8 mouse cellular contexts compared by ENCODE assay signal in the genomic region with DNA sequence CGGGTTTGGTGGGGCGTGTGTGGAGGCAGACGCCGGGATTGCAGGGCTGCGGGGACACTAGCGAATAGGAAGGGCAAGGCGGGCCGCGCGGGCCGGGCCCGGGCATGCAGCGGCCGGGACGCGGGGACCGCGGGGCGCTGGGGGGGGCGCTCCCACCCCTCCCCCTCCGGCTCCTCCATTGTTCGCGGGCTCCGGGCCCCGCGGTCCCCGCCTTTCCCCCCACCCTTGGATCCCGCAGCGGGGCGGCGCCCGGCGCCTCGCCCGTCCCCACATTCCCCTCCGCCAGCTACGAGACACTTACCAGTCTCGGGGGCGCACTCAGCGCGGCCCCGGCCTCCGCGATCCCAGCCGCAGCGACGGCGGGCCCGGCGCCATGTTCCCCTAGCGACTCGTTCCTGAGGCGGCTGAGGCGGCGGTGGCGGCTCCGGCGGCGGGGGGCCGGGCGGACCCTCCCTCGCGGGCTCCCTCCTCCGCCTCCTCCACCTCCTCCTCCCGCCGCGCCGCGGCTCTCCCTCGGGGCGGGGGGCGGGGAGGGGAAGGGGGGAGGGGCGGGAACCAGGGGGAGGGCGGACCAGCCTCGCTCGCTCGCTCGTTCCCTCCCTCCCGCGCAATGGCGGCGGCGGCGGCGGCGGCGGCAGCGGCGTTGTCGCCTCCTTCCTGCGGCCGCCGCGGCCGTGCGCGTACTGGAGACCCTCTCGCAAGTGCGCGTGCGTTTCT. TPM values are rescaled to one million over a fixed set of nuclear protein-coding genes. Genes with fewer than 3 reads are reported as not detected.
DNase-seq lines count a peak whose midpoint lies in the region; ATAC-seq and TF ChIP-seq lines count a peak whose summit lies in the region.

No protein-coding gene starts in this region.

- peak overlapping the region; percentile 67 for H3K4me2 ChIP-seq in lung, embryonic 14.5 days
- H3K4me2 ChIP-seq in forebrain, embryonic 14.5 days (ENCODE audit: low read length) = peak overlapping the region; percentile 93
- peak overlapping the region; percentile 80 for H3K4me2 ChIP-seq in hindbrain, embryonic 11.5 days (replicated peaks; ENCODE audit: low read depth, low read length)
- H3K4me2 ChIP-seq in limb, embryonic 13.5 days (replicated peaks) = peak overlapping the region; percentile 95
- H3K4me2 ChIP-seq in midbrain, embryonic 15.5 days = peak overlapping the region; percentile 86

- peak overlapping the region; percentile 94 for H3K4me3 ChIP-seq in lung, embryonic 14.5 days (ENCODE audit: low read depth, low read length)
- H3K4me3 ChIP-seq in forebrain, embryonic 14.5 days (ENCODE audit: low read depth, low read length) = peak overlapping the region; percentile 87
- peak overlapping the region; percentile 87 for H3K4me3 ChIP-seq in hindbrain, embryonic 11.5 days (ENCODE audit: low read depth, low read length)
- H3K4me3 ChIP-seq in limb, embryonic 13.5 days = peak overlapping the region; percentile 86
- peak overlapping the region; percentile 90 for H3K4me3 ChIP-seq in midbrain, embryonic 15.5 days

- ATAC-seq in lung, embryonic 14.5 days (ENCODE audit: insufficient read depth) = peak; percentile 17
- peak; percentile 47 for ATAC-seq in forebrain, embryonic 14.5 days
- ATAC-seq in hindbrain, embryonic 11.5 days (ENCODE audit: low FRiP score) = peak; percentile 55
- peak; percentile 6 for ATAC-seq in limb, embryonic 13.5 days (ENCODE audit: low FRiP score, low read depth)
- ATAC-seq in midbrain, embryonic 15.5 days (replicated peaks) = peak; percentile 15

- peak; percentile 84 for DNase-seq in lung, embryonic 14.5 days
- no peak for DNase-seq in lung, postnatal 10 days
- DNase-seq in c-Kit-positive CD71-positive TER-119-negative erythroid progenitor cells, embryonic 14.5 days (ENCODE audit: low read depth) = peak; percentile 34
- peak; percentile 80 for DNase-seq in forebrain, embryonic 14.5 days (ENCODE audit: low spot score)
- peak; percentile 71 for DNase-seq in hindbrain, embryonic 11.5 days (ENCODE audit: low spot score)
- peak; percentile 79 for DNase-seq in testis, postnatal 10 days (ENCODE audit: low spot score)

- H3K27ac ChIP-seq in lung, embryonic 14.5 days (ENCODE audit: low read depth) = peak overlapping the region; percentile 100
- peak overlapping the region; percentile 100 for H3K27ac ChIP-seq in forebrain, embryonic 14.5 days (ENCODE audit: low read depth, low read length)
- peak overlapping the region; percentile 99 for H3K27ac ChIP-seq in hindbrain, embryonic 11.5 days (ENCODE audit: low read depth, low read length)
- peak overlapping the region; percentile 100 for H3K27ac ChIP-seq in limb, embryonic 13.5 days
- peak overlapping the region; percentile 99 for H3K27ac ChIP-seq in midbrain, embryonic 15.5 days

- no peaks in the 10 kb centered on the region for H3K9me3 ChIP-seq in lung, embryonic 14.5 days (ENCODE audit: low read depth, low read length)
- no peaks in the 10 kb centered on the region for H3K9me3 ChIP-seq in forebrain, embryonic 14.5 days (replicated peaks; ENCODE audit: control insufficient read depth, low read length)
- H3K9me3 ChIP-seq in hindbrain, embryonic 11.5 days (ENCODE audit: control insufficient read depth, low read length) = no peaks in the 10 kb centered on the region
- H3K9me3 ChIP-seq in limb, embryonic 13.5 days = no peaks in the 10 kb centered on the region
- no peaks in the 10 kb centered on the region for H3K9me3 ChIP-seq in midbrain, embryonic 15.5 days

- H3K4me1 ChIP-seq in lung, embryonic 14.5 days (ENCODE audit: insufficient read depth) = peaks cover 38% of the 10 kb centered on the region
- peaks cover 46% of the 10 kb centered on the region for H3K4me1 ChIP-seq in forebrain, embryonic 14.5 days (ENCODE audit: control insufficient read depth, insufficient read depth, low read length)
- peaks cover 3% of the 10 kb centered on the region for H3K4me1 ChIP-seq in hindbrain, embryonic 11.5 days (replicated peaks; ENCODE audit: control insufficient read depth, insufficient read depth, low read length)
- peaks cover 58% of the 10 kb centered on the region for H3K4me1 ChIP-seq in limb, embryonic 13.5 days
- peaks cover 57% of the 10 kb centered on the region for H3K4me1 ChIP-seq in midbrain, embryonic 15.5 days

- H3K9ac ChIP-seq in lung, embryonic 14.5 days = peak overlapping the region; percentile 95
- peak overlapping the region; percentile 99 for H3K9ac ChIP-seq in forebrain, embryonic 14.5 days (ENCODE audit: low read length)
- peak overlapping the region; percentile 83 for H3K9ac ChIP-seq in hindbrain, embryonic 11.5 days (ENCODE audit: low read depth, low read length)
- peak overlapping the region; percentile 97 for H3K9ac ChIP-seq in limb, embryonic 13.5 days
- peak overlapping the region; percentile 99 for H3K9ac ChIP-seq in midbrain, embryonic 15.5 days

- H3K36me3 ChIP-seq in lung, embryonic 14.5 days (ENCODE audit: insufficient read depth) = no peaks in the 10 kb centered on the region
- H3K36me3 ChIP-seq in forebrain, embryonic 14.5 days (ENCODE audit: control insufficient read depth, insufficient read depth, low read length) = no peaks in the 10 kb centered on the region
- H3K36me3 ChIP-seq in hindbrain, embryonic 11.5 days (ENCODE audit: control insufficient read depth, insufficient read depth, low read length) = no peaks in the 10 kb centered on the region
- H3K36me3 ChIP-seq in limb, embryonic 13.5 days = no peaks in the 10 kb centered on the region
- no peaks in the 10 kb centered on the region for H3K36me3 ChIP-seq in midbrain, embryonic 15.5 days (replicated peaks)

- no peak for TF ChIP-seq CTCF in lung, embryonic 14.5 days (IDR thresholded peaks at IDR 0.05; ENCODE audit: low read depth)

- under 1% methylated on average over 54 of the region's 101 CpGs for WGBS in lung, embryonic 14.5 days
- WGBS in forebrain, embryonic 14.5 days = under 1% methylated on average over 41 of the region's 101 CpGs
- WGBS in hindbrain, embryonic 11.5 days = 2% methylated on average over 10 of the region's 101 CpGs
- WGBS in limb, embryonic 13.5 days = 0% methylated on average over 36 of the region's 101 CpGs
- under 1% methylated on average over 43 of the region's 101 CpGs for WGBS in midbrain, embryonic 15.5 days

- no peaks in the 10 kb centered on the region for H3K27me3 ChIP-seq in lung, embryonic 14.5 days (ENCODE audit: insufficient read depth, low read length)
- H3K27me3 ChIP-seq in forebrain, embryonic 14.5 days (replicated peaks; ENCODE audit: control insufficient read depth, insufficient read depth, low read length) = no peaks in the 10 kb centered on the region
- H3K27me3 ChIP-seq in hindbrain, embryonic 11.5 days (ENCODE audit: control insufficient read depth, insufficient read depth, low read length) = no peaks in the 10 kb centered on the region
- H3K27me3 ChIP-seq in limb, embryonic 13.5 days = 0 out of 2 replicates have a peak, but pooled peaks cover 3% of the 10 kb centered on the region
- H3K27me3 ChIP-seq in midbrain, embryonic 15.5 days (replicated peaks) = peaks cover 3% of the 10 kb centered on the region; the same call in 1 of the 2 replicates

RNA-seq across cellular contexts. Expression of a gene that starts 0.5 kb away (rescaled TPM):
- 29.6 and 30.5 TPM in 2 replicates for polyA plus RNA-seq in lung, embryonic 14.5 days (2014; fragmentation: Nextera tagmentation; extraction: Ambion mirVana)
- 29.6 and 36.1 TPM in 2 replicates for polyA plus RNA-seq in forebrain, embryonic 14.5 days (2014; fragmentation: Nextera tagmentation; extraction: Ambion mirVana)
- polyA plus RNA-seq in hindbrain, embryonic 11.5 days (2014; fragmentation: Nextera tagmentation; extraction: Ambion mirVana) = 31.8 and 37.6 TPM in 2 replicates
- 21.3 and 23.6 TPM in 2 replicates for polyA plus RNA-seq in limb, embryonic 13.5 days (2015; fragmentation: Nextera tagmentation; extraction: Ambion mirVana)
- polyA plus RNA-seq in midbrain, embryonic 15.5 days (2015; fragmentation: Nextera tagmentation; extraction: Ambion mirVana) = 36.1 and 38.3 TPM in 2 replicates
